Mouse (Mus musculus): Measurements from ENCODE around the gene Cnn3. TPM values are rescaled to one million over a fixed set of nuclear protein-coding genes. Genes with fewer than 3 reads are reported as not detected.

The Cnn3 gene
- polyA plus RNA-seq, 2 experiments from 2014 or later = 2.5 to 4.1 TPM

GRCm38 (mm10) chr3:121493997-121494421 lies 67.7 kb downstream of the Cnn3 start:
- ATAC-seq = peak; percentile 94

- peak; percentile 92 for ATAC-seq
Measured at GRCm38 (mm10) chr3:121500225-121500624, 73.9 kb downstream of the Cnn3 start.

- ATAC-seq = no peak
Measured at GRCm38 (mm10) chr3:121500734-121501133, 74.4 kb downstream of the Cnn3 start.

- ATAC-seq = no peak
Measured at GRCm38 (mm10) chr3:121504927-121505487, 78.7 kb downstream of the Cnn3 start.

- no peak for ATAC-seq
Measured at GRCm38 (mm10) chr3:121506175-121506574, 79.9 kb downstream of the Cnn3 start.

GRCm38 (mm10) chr3:121506756-121507155 lies 80.5 kb downstream of the Cnn3 start:
- ATAC-seq = no peak

- no peak for ATAC-seq
Measured at GRCm38 (mm10) chr3:121507678-121508077, 81.4 kb downstream of the Cnn3 start.

Other genes with a start within 250 kb of the Cnn3 start
- under 1 TPM in 1 of 2 experiments, not detected in 1; 0.11 TPM for gene Tmem56, start 143.4 kb upstream of the Cnn3 start, polyA plus RNA-seq (2017; shearing (Covaris generic))
- 10 to 100 TPM; 13.7 to 21.5 TPM for gene Alg14, start 134.7 kb upstream of the Cnn3 start, polyA plus RNA-seq (2017; shearing (Covaris generic))
- not detected for gene Slc44a3, start 105.9 kb downstream of the Cnn3 start, polyA plus RNA-seq (2017; shearing (Covaris generic))
- gene 4930432M17Rik, start 244.3 kb downstream of the Cnn3 start, polyA plus RNA-seq (2017; shearing (Covaris generic)) = not detected

All from activated CD4-positive, CD25-positive, alpha-beta regulatory T cell, adult 4 months (primary cell).